Mouse (Mus musculus) cerebellum, adult 9-10 months (tissue): ENCODE measurements at regions not wholly inside any gene's neighbourhood (a gene's known extent, or its start where the extent isn't known, plus 50 kb on each side); places are given as distances from the start of the nearest gene placed in this dataset.
A peak's percentile ranks its signal among the peaks of the same experiment; 100 is the strongest.

ENCODE experiments used
- DNase-seq: peaks from one replicate; pipeline ENCODE4 v3.0.0; 2022

DNA sequence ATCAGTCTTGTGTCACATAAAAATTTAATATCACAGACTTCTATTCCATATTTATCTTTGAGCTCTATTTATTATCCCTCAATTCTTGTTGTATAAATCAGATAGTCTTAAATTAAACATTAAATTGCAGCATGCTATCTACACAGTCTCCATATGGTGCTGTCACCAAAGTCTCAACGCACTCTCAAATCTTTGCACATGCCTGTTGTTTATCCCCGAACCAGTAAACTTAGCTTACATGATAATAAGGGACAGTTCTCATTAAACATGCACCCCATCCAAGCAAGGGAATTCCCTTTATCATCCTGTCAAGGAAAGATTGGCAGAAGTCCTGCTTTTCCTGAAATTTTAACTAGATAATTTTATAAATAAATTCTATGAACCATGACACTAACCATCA lies 483.8 kb downstream of the Basp1 start:
- DNase-seq = no peak

GRCm38 (mm10) chr15:24911866-24912265 lies 501.7 kb downstream of the Basp1 start:
- DNase-seq = no peak

- DNase-seq = no peak
Measured at GRCm38 (mm10) chr15:24911466-24911865, 502.1 kb downstream of the Basp1 start.

- peak; percentile 94 for DNase-seq
Measured at GRCm38 (mm10) chr15:24906957-24907356, 506.6 kb downstream of the Basp1 start.

DNA sequence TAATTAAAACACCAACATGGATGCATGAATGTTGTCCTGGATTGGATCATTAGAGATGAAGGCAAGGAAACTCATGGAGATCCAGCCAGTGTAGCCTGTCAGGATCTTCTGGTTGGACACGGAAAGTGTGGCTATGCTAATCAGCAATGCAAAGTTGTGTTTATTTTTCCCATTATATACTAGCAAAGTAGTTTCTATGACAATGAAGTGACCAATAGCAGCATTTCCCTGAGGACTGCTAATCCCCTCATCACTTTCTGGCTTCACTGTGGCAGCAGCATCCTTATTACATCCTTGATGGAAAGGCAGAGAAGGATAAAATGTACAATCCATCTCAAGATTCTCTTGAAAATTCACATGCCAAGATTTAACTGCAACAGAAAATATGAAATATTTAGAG lies 534.7 kb downstream of the Basp1 start:
- no peak for DNase-seq

DNA sequence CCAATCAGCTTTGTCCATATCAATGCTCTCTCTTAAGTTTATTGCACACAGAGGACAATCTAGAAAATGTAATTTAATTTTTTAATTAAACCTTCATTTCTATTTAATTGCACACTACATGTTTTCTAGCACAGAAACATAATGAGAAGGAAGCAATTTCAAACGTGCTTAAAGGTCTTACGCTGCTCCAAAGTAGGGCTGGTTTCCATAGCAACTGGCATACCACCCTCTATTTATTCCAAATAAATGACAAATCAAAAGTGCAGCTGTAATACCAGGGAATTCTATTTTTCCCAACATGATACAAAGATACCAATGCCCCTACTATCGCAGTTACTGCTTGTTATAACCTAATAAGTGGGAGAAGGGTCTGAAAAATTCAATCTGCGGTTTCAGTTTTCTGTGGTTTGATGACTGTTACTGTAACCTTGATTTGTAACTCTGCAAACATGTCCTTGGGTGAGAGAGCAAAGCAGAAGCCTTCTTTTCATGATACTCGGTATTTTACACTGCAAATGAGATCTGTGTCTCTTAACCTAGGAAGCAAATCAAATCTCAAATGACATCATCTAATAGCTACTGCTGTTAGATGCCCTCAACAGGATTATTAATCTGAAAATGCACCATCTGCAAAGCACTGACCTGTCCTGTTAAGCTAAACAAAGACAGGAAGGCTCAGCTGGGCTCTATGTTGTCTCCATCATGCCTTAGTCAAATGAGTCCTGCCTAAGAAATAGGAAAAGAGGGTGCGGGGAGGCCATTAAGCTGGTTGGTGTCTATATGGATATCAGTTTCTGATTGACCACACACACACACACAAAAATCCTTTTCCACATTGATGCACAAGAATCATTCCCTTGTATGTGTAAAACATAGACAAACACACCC lies 535.6 kb downstream of the Basp1 start:
- no peak for DNase-seq

DNA sequence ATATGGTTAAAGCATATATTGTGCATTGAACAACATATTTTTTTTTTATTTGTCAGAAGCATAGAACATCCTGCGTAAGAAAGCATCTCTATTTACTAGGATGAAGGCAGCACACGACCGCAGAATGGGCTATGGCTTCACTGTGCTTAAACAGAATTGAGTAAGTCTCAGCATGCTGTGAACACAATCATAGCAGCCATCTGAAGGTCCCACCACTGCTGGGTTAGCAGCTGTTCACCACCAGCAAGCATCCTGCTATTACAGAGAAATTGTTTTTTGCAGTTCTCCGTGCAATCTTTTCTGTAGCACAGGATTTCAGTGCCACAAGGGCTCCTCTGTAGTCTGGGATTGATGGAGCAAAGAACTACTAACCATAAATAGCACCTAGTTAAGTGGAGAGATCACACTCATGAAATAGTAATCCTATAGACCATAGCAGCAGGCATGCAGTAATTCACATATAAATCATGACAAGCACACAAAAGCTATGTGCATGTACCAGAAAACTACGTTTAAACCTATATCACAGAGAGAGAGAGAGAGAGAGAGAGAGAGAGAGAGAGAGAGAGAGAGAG lies 537.3 kb downstream of the Basp1 start:
- DNase-seq = no peak

DNA sequence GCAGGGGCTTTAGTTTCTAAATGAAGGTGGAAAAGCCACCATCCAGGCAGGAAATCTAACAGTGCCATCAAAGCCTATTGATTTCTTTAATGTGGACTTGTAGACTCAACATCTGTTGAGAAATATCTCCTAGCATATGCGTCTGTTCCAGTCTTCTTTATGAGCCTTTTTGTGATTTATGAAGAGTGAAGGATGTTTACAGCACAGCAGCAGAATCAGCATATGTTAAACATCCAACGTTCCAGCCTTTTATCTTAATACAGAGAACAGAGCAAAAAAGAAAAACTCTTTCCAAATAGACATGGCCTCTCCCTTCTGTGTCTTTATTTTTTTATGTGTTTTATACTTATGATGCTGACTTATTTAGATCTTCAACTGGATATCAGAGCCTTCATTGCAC lies 573.3 kb downstream of the Basp1 start:
- DNase-seq = no peak

DNA sequence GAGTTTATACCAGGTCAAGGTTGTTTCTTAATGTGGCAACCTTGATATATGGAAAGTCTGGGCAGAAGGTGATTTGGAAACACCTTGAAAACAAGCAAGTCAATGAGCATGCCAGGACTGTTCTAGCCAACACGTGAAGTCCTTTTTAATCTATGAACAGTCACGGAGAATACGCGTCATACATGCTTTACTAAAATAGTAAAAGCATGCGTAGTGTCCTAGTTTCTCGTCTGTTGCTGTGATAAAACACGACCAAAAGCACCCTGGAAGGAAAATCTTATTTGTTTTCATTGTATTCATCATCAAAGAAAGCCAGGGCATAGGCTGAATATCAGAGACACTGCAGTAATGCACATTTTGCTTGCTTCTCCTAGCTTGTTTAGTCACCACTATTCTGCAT lies 575.2 kb downstream of the Basp1 start:
- DNase-seq = no peak

GRCm38 (mm10) chr15:24827881-24828280 lies 585.7 kb downstream of the Basp1 start:
- DNase-seq = no peak

GRCm38 (mm10) chr15:24827259-24827658 lies 586.3 kb downstream of the Basp1 start:
- no peak for DNase-seq

- DNase-seq = no peak
Measured at GRCm38 (mm10) chr15:24796836-24797235, 616.7 kb downstream of the Basp1 start.

DNA sequence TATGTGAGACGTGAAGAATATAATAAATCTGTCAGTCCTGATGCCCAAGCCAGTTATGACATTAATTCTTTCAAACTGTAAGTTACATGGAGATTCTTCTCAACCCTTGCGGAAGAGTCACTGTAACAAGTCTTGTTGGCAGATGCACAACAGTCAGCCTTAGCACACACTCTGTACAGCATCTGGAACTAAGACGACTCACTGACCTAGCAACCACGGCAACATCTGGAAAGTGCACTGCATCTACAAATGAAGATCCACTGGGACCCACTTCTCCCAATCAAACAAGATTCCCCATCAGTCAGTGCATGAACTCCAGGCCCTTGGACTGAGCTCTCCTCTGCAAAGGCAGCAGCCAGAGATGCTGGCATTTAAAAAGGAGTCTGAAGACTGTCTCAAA lies 620.2 kb downstream of the Basp1 start:
- DNase-seq = no peak

GRCm38 (mm10) chr15:24786336-24786735 lies 627.2 kb downstream of the Basp1 start:
- DNase-seq = no peak

GRCm38 (mm10) chr15:24778234-24778633 lies 635.3 kb downstream of the Basp1 start:
- no peak for DNase-seq

- DNase-seq = no peak
Measured at GRCm38 (mm10) chr15:24751480-24752157, 661.9 kb downstream of the Basp1 start.

- no peak for DNase-seq
Measured at GRCm38 (mm10) chr15:24743240-24743639, 670.3 kb downstream of the Basp1 start.

DNA sequence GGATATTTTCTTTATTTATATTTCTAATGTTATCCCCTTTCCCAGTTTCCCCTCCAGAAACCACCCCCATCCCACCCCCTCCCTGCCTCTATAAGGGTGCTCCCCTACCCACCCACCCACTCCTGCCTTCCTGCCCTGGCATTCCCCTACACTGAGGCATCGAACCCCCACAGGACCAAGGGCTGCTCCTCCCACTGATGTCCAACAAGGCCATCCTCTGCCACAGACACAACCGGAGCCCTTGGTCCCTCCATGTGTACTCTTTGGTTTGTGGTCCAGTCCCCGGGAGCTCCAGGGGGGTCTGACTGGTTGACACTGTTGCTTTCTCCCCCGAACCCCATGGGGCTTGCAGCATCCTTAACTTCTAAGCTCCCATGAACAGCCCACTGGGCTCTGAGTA lies 688.4 kb downstream of the Basp1 start:
- no peak for DNase-seq

- DNase-seq = peak; percentile 19
Measured at GRCm38 (mm10) chr15:24724664-24725063, 688.9 kb downstream of the Basp1 start.

DNA sequence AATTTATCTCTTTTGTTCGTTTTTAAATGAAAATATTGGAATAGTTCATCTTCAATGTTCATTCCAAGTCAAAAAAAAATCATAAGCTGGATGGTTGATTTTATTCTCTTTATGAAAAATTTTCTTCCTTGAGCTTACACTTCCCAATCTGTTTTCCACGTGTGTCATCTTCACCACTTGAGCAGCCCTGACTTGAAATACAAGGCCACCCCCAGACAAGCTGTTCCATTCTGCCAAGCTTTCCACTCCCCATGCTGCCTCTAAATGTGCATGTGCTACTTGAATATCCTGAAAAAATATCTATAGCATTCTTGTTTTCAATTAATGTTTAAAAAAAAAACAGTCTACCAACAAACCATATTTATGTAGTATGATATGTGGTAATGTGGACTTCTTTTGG lies 693.2 kb downstream of the Basp1 start:
- DNase-seq = no peak

GRCm38 (mm10) chr15:24682167-24682566 lies 731.4 kb downstream of the Basp1 start:
- DNase-seq = no peak

GRCm38 (mm10) chr15:24648938-24649337 lies 764.6 kb downstream of the Basp1 start:
- peak; percentile 3 for DNase-seq

DNA sequence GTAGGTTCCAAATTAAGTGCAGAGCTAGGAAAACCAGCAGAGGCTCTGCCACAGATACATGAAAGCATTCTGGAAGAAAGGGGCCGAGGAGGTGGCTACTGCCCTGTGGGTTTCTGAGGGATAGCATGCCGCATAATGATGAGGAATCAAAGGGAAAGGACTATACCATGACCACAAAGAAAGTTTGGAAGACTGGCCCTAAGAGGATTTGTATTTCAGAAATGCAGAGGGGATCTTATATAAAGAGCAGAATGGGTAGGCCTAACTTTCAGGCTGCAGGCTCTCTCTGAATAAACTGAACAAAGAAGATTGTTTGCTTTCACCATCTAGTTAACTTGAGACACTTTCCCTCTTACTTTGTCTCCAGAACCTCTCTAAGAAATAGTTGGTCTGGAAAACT lies 777.9 kb downstream of the Basp1 start:
- DNase-seq = no peak

GRCm38 (mm10) chr15:24596242-24596641 lies 817.3 kb downstream of the Basp1 start:
- no peak for DNase-seq
